ENCODE assay signal across 11 mouse cellular contexts in genomic region chr1:132530631-132531191, GRCm38 (mm10). TPM values are rescaled to one million over a fixed set of nuclear protein-coding genes. Genes with fewer than 3 reads are reported as not detected.
DNase-seq lines count a peak whose midpoint lies in the region; ATAC-seq lines count a peak whose summit lies in the region.
"Had no signal": no experiment of that assay in that cellular context is flagged by ENCODE, and none has a peak within 500 bp of the region (broad histone marks: within the 10 kb centered on the region; RNA-seq: fewer than 3 reads in every experiment).

No protein-coding gene starts in this region.

- ATAC-seq in embryonic facial prominence, embryonic 14.5 days (ENCODE audit: low read depth): peak; percentile 77
- peak; percentile 37 for ATAC-seq in hindbrain, embryonic 16.5 days
- peak; percentile 82 for ATAC-seq in neural tube, embryonic 13.5 days (ENCODE audit: low read depth)
- ATAC-seq in frontal cortex, adult (ENCODE audit: low TSS enrichment): no peak

- peak; percentile 41 to 60 for DNase-seq in cerebellum, postnatal 14 days
- no peak for DNase-seq in cerebellum, adult 9-10 months
- DNase-seq in embryonic facial prominence, embryonic 14.5 days (ENCODE audit: low spot score): peak; percentile 78
- DNase-seq in heart, postnatal 4 days: no peak
- no peak for DNase-seq in right cerebral cortex, postnatal 4 days
- DNase-seq: gastrocnemius, postnatal 14 days; lung, embryonic 14.5 days had no signal

- H3K36me3 ChIP-seq in embryonic facial prominence, embryonic 14.5 days (ENCODE audit: control insufficient read depth, insufficient read depth, low read length): no peaks in the 10 kb centered on the region
- H3K36me3 ChIP-seq in hindbrain, embryonic 16.5 days (ENCODE audit: control insufficient read depth, insufficient read depth, low read length): 0 out of 2 replicates have a peak, but pooled peaks cover 2% of the 10 kb centered on the region
- H3K36me3 ChIP-seq in neural tube, embryonic 13.5 days: peaks cover 20% of the 10 kb centered on the region
- H3K36me3 ChIP-seq: stomach, embryonic 15.5 days had no signal

- peaks cover 19% of the 10 kb centered on the region; the same call in 1 of the 2 replicates for H3K4me1 ChIP-seq in embryonic facial prominence, embryonic 14.5 days (ENCODE audit: control insufficient read depth, insufficient read depth, low read length)
- peaks cover 22% of the 10 kb centered on the region for H3K4me1 ChIP-seq in hindbrain, embryonic 16.5 days (ENCODE audit: control insufficient read depth, insufficient read depth, low read depth, low read length)
- H3K4me1 ChIP-seq in neural tube, embryonic 13.5 days (replicated peaks): peaks cover 75% of the 10 kb centered on the region

- no peak overlapping the region for H3K4me3 ChIP-seq in embryonic facial prominence, embryonic 14.5 days (ENCODE audit: low read depth, low read length)
- no peak overlapping the region for H3K4me3 ChIP-seq in hindbrain, embryonic 16.5 days (ENCODE audit: low read length)
- no peak overlapping the region for H3K4me3 ChIP-seq in neural tube, embryonic 13.5 days
- H3K4me3 ChIP-seq: stomach, embryonic 15.5 days had no signal

- H3K9me3 ChIP-seq in embryonic facial prominence, embryonic 14.5 days (ENCODE audit: control insufficient read depth, low read length): no peaks in the 10 kb centered on the region
- H3K9me3 ChIP-seq in hindbrain, embryonic 16.5 days (ENCODE audit: control insufficient read depth, low read length): no peaks in the 10 kb centered on the region
- H3K9me3 ChIP-seq in neural tube, embryonic 13.5 days: no peaks in the 10 kb centered on the region
- H3K9me3 ChIP-seq: stomach, embryonic 15.5 days had no signal

- H3K4me2 ChIP-seq in embryonic facial prominence, embryonic 14.5 days (ENCODE audit: low read depth, low read length): no peak overlapping the region
- H3K4me2 ChIP-seq in hindbrain, embryonic 16.5 days (ENCODE audit: low read length): no peak overlapping the region
- H3K4me2 ChIP-seq in neural tube, embryonic 13.5 days: no peak overlapping the region
- H3K4me2 ChIP-seq: lung, embryonic 14.5 days; stomach, embryonic 15.5 days had no signal

- no peaks in the 10 kb centered on the region; the same call in none of the 2 replicates for H3K27me3 ChIP-seq in embryonic facial prominence, embryonic 14.5 days (replicated peaks; ENCODE audit: control insufficient read depth, insufficient read depth, low read length)
- no peaks in the 10 kb centered on the region for H3K27me3 ChIP-seq in hindbrain, embryonic 16.5 days (replicated peaks; ENCODE audit: control insufficient read depth, insufficient read depth, low read length)
- H3K27me3 ChIP-seq in neural tube, embryonic 13.5 days: 0 out of 2 replicates have a peak, but pooled peaks cover 7% of the 10 kb centered on the region
- H3K27me3 ChIP-seq: stomach, embryonic 15.5 days had no signal

- WGBS in embryonic facial prominence, embryonic 14.5 days: 2% methylated on average over 5 of the region's 5 CpGs
- WGBS in hindbrain, embryonic 16.5 days: 3% methylated on average over 5 of the region's 5 CpGs
- WGBS in neural tube, embryonic 13.5 days: 2% methylated on average over 5 of the region's 5 CpGs

- no peak overlapping the region for H3K27ac ChIP-seq in embryonic facial prominence, embryonic 14.5 days (replicated peaks; ENCODE audit: low read depth, low read length)
- no peak overlapping the region for H3K27ac ChIP-seq in hindbrain, embryonic 16.5 days (ENCODE audit: low read depth, low read length)
- H3K27ac ChIP-seq in neural tube, embryonic 13.5 days (replicated peaks): peak overlapping the region; percentile 84
- H3K27ac ChIP-seq: stomach, embryonic 15.5 days had no signal

- no peak overlapping the region for H3K9ac ChIP-seq in embryonic facial prominence, embryonic 14.5 days (ENCODE audit: low read depth, low read length)
- H3K9ac ChIP-seq in hindbrain, embryonic 16.5 days (ENCODE audit: low read depth, low read length): peak overlapping the region; percentile 27
- peak overlapping the region; percentile 34; the same call in 1 of the 2 replicates for H3K9ac ChIP-seq in neural tube, embryonic 13.5 days
- H3K9ac ChIP-seq: lung, embryonic 14.5 days; stomach, embryonic 15.5 days had no signal

RNA-seq across cellular contexts. Expression of gene Cntn2, which starts 12.3 kb away (rescaled TPM):
- 3.6 and 4.3 TPM in 2 replicates for polyA plus RNA-seq in embryonic facial prominence, embryonic 14.5 days (2014; fragmentation: Nextera tagmentation; extraction: Ambion mirVana)
- 24.3 and 31.0 TPM in 2 replicates for polyA plus RNA-seq in hindbrain, embryonic 16.5 days (2015; fragmentation: Nextera tagmentation; extraction: Ambion mirVana)
- 84.9 and 102 TPM in 2 replicates for polyA plus RNA-seq in neural tube, embryonic 13.5 days (2015; fragmentation: Nextera tagmentation; extraction: Ambion mirVana)
- total RNA-seq in heart, postnatal 4 days (2021): 1 to 10 TPM; 2.1 to 3.0 TPM

RNA-seq across cellular contexts. Expression of gene Tmem81, which starts 24.7 kb away (rescaled TPM):
- 1.8 TPM in 2 replicates for polyA plus RNA-seq in embryonic facial prominence, embryonic 14.5 days (2014; fragmentation: Nextera tagmentation; extraction: Ambion mirVana)
- 0.56 and 0.95 TPM in 2 replicates for polyA plus RNA-seq in hindbrain, embryonic 16.5 days (2015; fragmentation: Nextera tagmentation; extraction: Ambion mirVana)
- 1.0 and 1.1 TPM in 2 replicates for polyA plus RNA-seq in neural tube, embryonic 13.5 days (2015; fragmentation: Nextera tagmentation; extraction: Ambion mirVana)
- total RNA-seq in heart, postnatal 4 days (2021): 1 to 10 TPM; 1.9 to 2.0 TPM

RNA-seq across cellular contexts. Expression of gene Rbbp5, which starts 53.5 kb away (rescaled TPM):
- 37.8 and 42.0 TPM in 2 replicates for polyA plus RNA-seq in embryonic facial prominence, embryonic 14.5 days (2014; fragmentation: Nextera tagmentation; extraction: Ambion mirVana)
- 36.4 and 45.2 TPM in 2 replicates for polyA plus RNA-seq in hindbrain, embryonic 16.5 days (2015; fragmentation: Nextera tagmentation; extraction: Ambion mirVana)
- polyA plus RNA-seq in neural tube, embryonic 13.5 days (2015; fragmentation: Nextera tagmentation; extraction: Ambion mirVana): 48.9 and 49.5 TPM in 2 replicates
- total RNA-seq in heart, postnatal 4 days (2021): 10 to 100 TPM; 20.5 to 22.0 TPM

Comparison
In these comparisons a context has a peak if more than half of its experiments do, and no peak if none do; other contexts are left out.
1. DNase-seq: peak in cerebellum, postnatal 14 days (2 of 2) and embryonic facial prominence, embryonic 14.5 days (single experiment); none in cerebellum, adult 9-10 months (single experiment), heart, postnatal 4 days (single experiment) and right cerebral cortex, postnatal 4 days (single experiment).